Mouse (Mus musculus) adrenal gland, postnatal 4 days (tissue): ENCODE data around the gene Arhgef18. TPM values are rescaled to one million over a fixed set of nuclear protein-coding genes. Genes with fewer than 3 reads are reported as not detected.

Experiments used
- DNase-seq, 2 experiments: peaks; one replicate each; pipeline ENCODE4 v3.0.0; 2021 to 2022; ENCODE audit warnings: low spot score in 2 of 2, mixed read lengths in 2 of 2
- total RNA-seq, 2 experiments: library from RNA; stranded (reverse); gene quantifications; 2 replicates each; pipeline ENCODE4 v1.2.3; 2021

Gene Arhgef18
- total RNA-seq, 2 experiments from 2014 or later = 45.0 to 46.8 TPM

DNA sequence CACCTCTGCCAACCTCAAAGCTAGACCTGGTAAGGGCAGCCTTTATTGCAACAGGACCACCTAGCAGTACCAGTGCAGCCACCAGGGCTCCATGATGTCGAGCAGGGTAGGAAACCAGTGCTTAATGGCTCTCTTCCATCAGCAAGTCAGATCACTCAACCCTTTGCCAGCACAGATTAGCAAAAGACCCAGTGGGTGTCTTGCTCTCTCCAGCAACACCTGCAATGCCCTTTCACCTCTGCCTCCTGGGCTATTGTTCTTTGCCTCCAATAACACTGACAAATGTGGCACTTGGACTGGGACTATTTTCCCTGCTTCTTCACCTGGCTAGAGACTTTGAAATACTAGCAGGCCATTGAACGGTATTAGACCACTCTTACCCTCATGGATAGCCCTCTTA, 56.4 kb downstream of the Arhgef18 start:
- DNase-seq = no peak

DNA sequence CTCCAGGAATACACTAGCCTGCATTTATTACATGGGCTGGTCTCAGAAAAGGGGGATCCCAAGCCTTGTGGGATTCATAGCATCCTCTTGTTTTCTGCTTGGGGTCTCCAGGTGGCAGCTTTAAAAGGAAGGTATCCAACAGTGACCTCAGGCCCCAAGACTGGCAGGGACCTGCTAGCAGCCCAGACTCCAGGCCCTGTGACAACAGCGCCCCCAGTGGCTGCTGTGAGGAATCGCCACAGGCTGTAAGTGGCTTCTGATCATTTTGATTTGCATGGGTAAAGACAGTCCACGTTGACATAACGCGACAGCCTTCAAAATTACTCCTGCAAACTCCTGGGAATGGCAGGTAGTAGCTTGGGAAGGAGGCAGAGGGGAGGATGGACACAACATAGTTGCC, 57.9 kb downstream of the Arhgef18 start:
- DNase-seq = peak; percentile 24 to 38

GRCm38 (mm10) chr8:3451992-3452391, 59.2 kb downstream of the Arhgef18 start:
- DNase-seq = no peak

GRCm38 (mm10) chr8:3463248-3463647, 70.4 kb downstream of the Arhgef18 start:
- DNase-seq = no peak

- no peak for DNase-seq
Measured at GRCm38 (mm10) chr8:3464309-3464708, 71.5 kb downstream of the Arhgef18 start.

GRCm38 (mm10) chr8:3467006-3467885, 74.4 kb downstream of the Arhgef18 start, which contains the start of gene Pex11g:
Pex11g (minus strand) TSS chr8:3467680.
- DNase-seq = peak; percentile 94 to 97

DNA sequence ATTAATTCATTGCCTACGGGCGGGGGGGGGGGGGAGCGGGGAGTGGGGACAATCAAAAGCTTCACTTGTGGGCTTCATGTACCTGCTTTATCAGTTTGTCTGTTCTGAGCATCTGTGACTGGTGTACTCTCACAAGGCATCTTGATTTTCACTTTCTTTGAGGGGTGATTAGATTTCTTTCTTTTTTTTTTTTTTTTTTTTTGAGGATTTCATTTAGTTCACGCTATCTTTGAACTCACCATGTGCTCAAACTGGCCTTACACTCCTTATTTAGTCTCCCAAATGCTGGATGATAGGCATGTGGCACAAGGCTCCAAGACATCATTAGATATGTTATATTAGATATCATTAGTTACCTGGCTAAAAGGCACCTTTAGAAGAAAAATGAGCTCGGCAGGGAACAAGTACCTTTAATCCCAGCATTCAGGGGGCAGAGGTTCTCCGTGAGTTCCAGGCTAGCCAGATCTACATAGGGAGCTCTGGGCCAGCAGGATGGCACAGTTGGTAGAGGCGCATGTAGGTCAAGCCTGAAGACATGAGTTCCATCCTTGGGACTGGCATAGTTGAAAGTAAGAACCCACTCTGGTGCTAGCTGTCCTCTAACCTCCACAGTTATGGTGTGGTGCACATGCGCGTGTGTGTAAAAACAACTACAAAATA, 75.2 kb downstream of the Arhgef18 start:
- no peak for DNase-seq

- DNase-seq = no peak
Measured at GRCm38 (mm10) chr8:3468838-3469237, 76.0 kb downstream of the Arhgef18 start.

- no peak for DNase-seq
Measured at GRCm38 (mm10) chr8:3470562-3470961, 77.8 kb downstream of the Arhgef18 start, which contains the start of gene Tex45. Tex45 (plus strand) TSS chr8:3470862.

DNA sequence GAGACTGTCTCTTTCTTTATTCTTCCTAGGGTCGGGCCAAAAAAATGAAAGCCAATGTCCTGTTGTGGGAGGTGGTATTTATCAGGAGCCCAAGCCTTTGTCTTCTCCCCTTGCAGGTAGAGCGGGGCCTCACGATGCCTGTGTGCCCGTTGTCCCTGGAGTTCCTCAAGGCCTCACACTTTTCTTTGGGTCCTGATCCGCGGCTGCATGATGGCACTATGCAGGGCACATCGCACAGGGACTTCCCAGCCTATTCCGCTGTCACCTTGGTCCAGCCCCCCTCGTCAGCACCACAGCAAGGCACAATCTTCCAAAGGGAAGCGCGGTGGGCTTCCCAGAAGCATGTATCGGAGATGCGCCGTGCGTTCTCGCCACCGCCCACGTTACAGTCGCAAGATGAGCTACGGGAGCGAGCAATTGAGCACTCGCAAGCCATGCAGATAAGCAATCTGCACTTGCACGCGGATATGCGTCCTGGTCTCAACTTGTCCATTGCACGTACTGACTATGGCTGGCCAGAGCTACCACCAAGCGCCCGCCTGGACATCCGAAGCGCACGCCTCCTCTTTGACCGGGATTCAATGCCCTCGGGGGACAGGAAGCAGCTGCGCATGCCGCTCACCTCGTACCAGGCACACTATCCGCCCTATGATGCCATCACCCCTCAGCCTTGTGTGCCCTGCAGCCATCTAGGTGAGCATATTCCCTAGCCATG, 83.1 kb downstream of the Arhgef18 start:
- no peak for DNase-seq

GRCm38 (mm10) chr8:3480221-3480785, 87.5 kb downstream of the Arhgef18 start:
- DNase-seq = no peak

DNA sequence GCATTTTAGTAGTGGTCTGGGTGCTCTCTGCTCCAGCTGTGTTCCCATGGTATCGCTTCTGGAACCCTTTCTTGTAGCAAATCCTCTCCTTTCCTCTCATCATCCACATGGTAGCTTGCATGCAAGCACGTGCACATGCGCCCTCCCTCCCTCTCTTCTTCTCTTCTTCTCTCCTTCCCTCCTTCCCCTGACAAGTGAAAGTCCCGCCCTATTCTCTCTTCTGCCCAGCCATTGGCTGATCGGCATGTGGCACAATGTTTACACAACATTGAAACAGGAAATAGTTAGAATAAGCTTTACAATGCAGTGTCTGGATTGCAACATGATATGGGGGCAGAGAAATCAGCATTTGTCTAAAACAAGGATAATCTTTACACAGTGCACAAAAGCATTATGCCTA, 88.8 kb downstream of the Arhgef18 start:
- no peak for DNase-seq

- DNase-seq = no peak
Measured at GRCm38 (mm10) chr8:3482240-3482740, 89.5 kb downstream of the Arhgef18 start.

- DNase-seq = no peak
Measured at GRCm38 (mm10) chr8:3483546-3483945, 90.7 kb downstream of the Arhgef18 start.

DNA sequence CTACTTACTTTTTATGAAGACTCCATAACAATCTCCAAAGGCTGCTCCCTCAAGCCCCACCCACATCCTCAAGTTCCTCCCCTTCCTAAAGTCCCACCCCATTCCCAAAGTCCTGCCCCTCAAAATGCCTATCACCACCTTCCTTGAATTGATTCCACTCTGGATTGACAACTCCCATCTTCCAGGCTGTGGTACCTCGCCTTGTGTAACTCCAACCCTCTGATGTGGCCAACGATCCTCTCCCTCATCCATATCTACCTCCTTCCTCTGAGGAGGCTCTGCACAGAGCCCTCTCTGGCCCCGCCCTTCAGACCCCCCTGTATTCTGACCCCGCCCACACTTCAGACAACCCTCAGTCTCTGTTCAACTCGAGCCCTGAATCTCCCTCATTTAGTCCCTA, 92.4 kb downstream of the Arhgef18 start:
- no peak for DNase-seq

DNA sequence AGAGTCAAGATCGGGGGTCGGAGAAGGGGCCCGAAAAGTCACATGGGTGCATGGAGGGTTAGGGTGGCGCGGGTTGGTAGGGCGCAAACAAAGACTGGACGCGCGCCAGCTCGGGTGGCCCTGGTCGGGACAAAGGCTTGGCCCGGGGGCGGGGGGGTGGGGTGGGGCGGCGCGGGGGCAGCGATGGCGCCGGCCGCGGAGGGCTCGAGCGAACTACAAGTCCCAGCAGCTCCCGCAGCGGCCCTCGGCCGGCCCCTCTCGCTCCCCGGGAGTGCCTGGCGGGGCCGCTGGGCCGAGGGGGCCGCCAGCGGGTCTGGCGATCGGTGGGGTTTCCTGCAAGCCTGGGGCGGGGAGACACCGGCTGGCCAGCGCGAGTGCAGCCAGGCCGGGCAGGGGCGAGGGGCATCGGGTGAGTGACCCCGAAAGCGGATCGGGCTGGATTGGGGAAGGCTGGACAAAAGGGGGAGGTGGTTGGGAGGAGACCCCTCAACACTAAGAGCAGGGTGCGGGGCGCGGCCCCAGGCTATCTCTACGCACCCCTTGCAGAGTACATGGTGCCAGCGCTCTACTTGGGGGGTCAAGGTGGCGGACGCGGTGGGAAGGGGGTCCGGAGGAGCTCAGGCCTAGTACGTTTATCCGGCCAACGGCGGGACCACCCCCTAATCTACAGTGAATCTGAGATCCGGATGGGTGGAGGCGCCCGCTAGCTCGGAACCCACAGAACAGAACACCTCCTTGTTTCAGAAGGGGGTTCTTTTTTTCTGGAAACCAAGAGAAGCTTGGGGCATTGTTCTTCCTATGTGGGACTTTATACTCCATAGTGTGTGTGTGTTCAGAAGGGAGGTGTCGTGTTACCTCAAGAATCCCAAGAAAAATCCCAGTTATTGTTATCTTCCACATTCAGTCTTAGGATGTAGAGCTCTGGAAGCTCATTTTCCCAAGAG, 100.4 kb downstream of the Arhgef18 start, which contains the start of gene Zfp358:
Zfp358 (plus strand) TSS at position 238 of the 944 bp plus-strand sequence.
- peak; percentile 56 to 60 for DNase-seq

- DNase-seq = no peak
Measured at GRCm38 (mm10) chr8:3493845-3494208, 101.0 kb downstream of the Arhgef18 start.

- DNase-seq = no peak
Measured at GRCm38 (mm10) chr8:3495578-3496427, 103.0 kb downstream of the Arhgef18 start.

GRCm38 (mm10) chr8:3496428-3496748, 103.6 kb downstream of the Arhgef18 start:
- no peak for DNase-seq
